Mouse (Mus musculus) C2C12 (cell line): ENCODE measurements around the gene Slc32a1.

Experiments
- CTCF ChIP-seq: IDR thresholded peaks from one replicate; pipeline ENCODE4 v1.5.1; 2011; ENCODE audit not compliant: control insufficient read depth, insufficient read depth, insufficient read length
- MAX ChIP-seq: IDR thresholded peaks from one replicate; pipeline ENCODE4 v1.6.1; 2011; ENCODE audit warnings: mild to moderate bottlenecking, control low read depth
- MYOD1 ChIP-seq: IDR thresholded peaks from one replicate; pipeline ENCODE4 v1.6.1; 2011; ENCODE audit warnings: low read depth; ENCODE audit not compliant: control insufficient read depth, insufficient read length
- MYOG ChIP-seq: IDR thresholded peaks from one replicate; pipeline ENCODE4 v1.6.1; 2011; ENCODE audit not compliant: control insufficient read depth, insufficient read length; ENCODE audit errors: extremely low read depth
- USF1 ChIP-seq: IDR thresholded peaks from one replicate; pipeline ENCODE4 v1.6.1; 2011; ENCODE audit warnings: low read depth, mild to moderate bottlenecking, control low read depth, moderate library complexity

- no peak for TF ChIP-seq CTCF
- TF ChIP-seq MYOG: no peak
- TF ChIP-seq USF1: no peak
- no peak for TF ChIP-seq MAX
- no peak for TF ChIP-seq MYOD1
Measured at GRCm38 (mm10) chr2:158615702-158616101, 5.1 kb downstream of the Slc32a1 start.
